Mouse (Mus musculus) limb, embryonic 11.5 days (tissue): ENCODE results near the gene Mllt11. TPM values are rescaled to one million over a fixed set of nuclear protein-coding genes. Genes with fewer than 3 reads are reported as not detected.

ENCODE experiments used
- polyA plus RNA-seq: library from polyadenylated mRNA; unstranded; fragments of >200 nt; fragmentation: Nextera tagmentation; extraction: Ambion mirVana; gene quantifications from 2 replicates; pipeline ENCODE4 v1.2.1, GENCODE M21; 2014

The Mllt11 gene
- polyA plus RNA-seq, 1 experiment from 2014 or later: 18.2 TPM

Other genes with a start within 250 kb of the Mllt11 start
- 28.5 and 33.5 TPM in 2 replicates for gene Zfp687, start 216.7 kb downstream of the Mllt11 start, polyA plus RNA-seq
- 331 and 340 TPM in 2 replicates for gene Psmd4, start 189.6 kb downstream of the Mllt11 start, polyA plus RNA-seq
- 15.4 and 17.3 TPM in 2 replicates for gene Pip5k1a, start 125.2 kb downstream of the Mllt11 start, polyA plus RNA-seq
- 254 and 281 TPM in 2 replicates for gene Vps72, start 121.1 kb downstream of the Mllt11 start, polyA plus RNA-seq
- gene Tmod4, start 107.7 kb downstream of the Mllt11 start, polyA plus RNA-seq: 0.72 and 0.88 TPM in 2 replicates
- gene Scnm1, start 98.2 kb downstream of the Mllt11 start, polyA plus RNA-seq: 67.7 and 76.8 TPM in 2 replicates
- gene Lysmd1, start 98.1 kb downstream of the Mllt11 start, polyA plus RNA-seq: 12.8 and 13.3 TPM in 2 replicates
- gene Tnfaip8l2, start 89.8 kb downstream of the Mllt11 start, polyA plus RNA-seq: 1.6 TPM in 2 replicates
- gene Sema6c, start 71.7 kb downstream of the Mllt11 start, polyA plus RNA-seq: 12.8 and 15.2 TPM in 2 replicates
- 8.7 and 8.9 TPM in 2 replicates for gene Gabpb2, start 14.3 kb downstream of the Mllt11 start, polyA plus RNA-seq
- 80.1 and 89.6 TPM in 2 replicates for gene Cdc42se1, start 3.4 kb downstream of the Mllt11 start, polyA plus RNA-seq
- gene Gm128, start 9.4 kb upstream of the Mllt11 start, polyA plus RNA-seq: 0.53 and 0.82 TPM in 2 replicates
- 1.1 and 1.6 TPM in 2 replicates for gene Bnipl, start 19.0 kb upstream of the Mllt11 start, polyA plus RNA-seq
- 34.9 and 35.4 TPM in 2 replicates for gene Mindy1, start 49.2 kb upstream of the Mllt11 start, polyA plus RNA-seq
- gene Prune1, start 49.9 kb upstream of the Mllt11 start, polyA plus RNA-seq: 26.8 and 27.6 TPM in 2 replicates
- gene Anxa9, start 75.0 kb upstream of the Mllt11 start, polyA plus RNA-seq: 1.6 and 1.8 TPM in 2 replicates
- gene Cers2, start 82.6 kb upstream of the Mllt11 start, polyA plus RNA-seq: 132 and 138 TPM in 2 replicates
- gene Setdb1, start 125.0 kb upstream of the Mllt11 start, polyA plus RNA-seq: 62.3 and 67.8 TPM in 2 replicates
- gene 4930558C23Rik, start 170.7 kb upstream of the Mllt11 start, polyA plus RNA-seq: 0.27 TPM in 1 of 2 replicates, not detected in the other
- 32.0 and 37.1 TPM in 2 replicates for gene Arnt, start 202.2 kb upstream of the Mllt11 start, polyA plus RNA-seq